ENCODE assay signal across 25 mouse cellular contexts in genomic region chr14:8000247-8000646, GRCm38 (mm10). TPM values are rescaled to one million over a fixed set of nuclear protein-coding genes. Genes with fewer than 3 reads are reported as not detected.
"Had no signal": no experiment of that assay in that cellular context is flagged by ENCODE, and none has a peak within 500 bp of the region (broad histone marks: within the 10 kb centered on the region; RNA-seq: fewer than 3 reads in every experiment).

No protein-coding gene starts in this region.

- H3K9ac ChIP-seq: lung, embryonic 15.5 days; midbrain, embryonic 13.5 days; midbrain, embryonic 15.5 days; neural tube, embryonic 12.5 days had no signal

- ATAC-seq: lung, postnatal 0 days; midbrain, embryonic 13.5 days; midbrain, embryonic 15.5 days had no signal

- H3K4me2 ChIP-seq: lung, embryonic 15.5 days; midbrain, embryonic 11.5 days; midbrain, embryonic 13.5 days; midbrain, embryonic 15.5 days; neural tube, embryonic 12.5 days had no signal

- H3K27ac ChIP-seq: lung, embryonic 15.5 days; macrophage; midbrain, embryonic 13.5 days; midbrain, embryonic 15.5 days; neural tube, embryonic 12.5 days had no signal

- H3K4me3 ChIP-seq: lung, embryonic 15.5 days; megakaryocyte, embryonic 14.5 days; midbrain, embryonic 13.5 days; midbrain, embryonic 15.5 days; neural tube, embryonic 12.5 days had no signal

- H3K36me3 ChIP-seq: lung, embryonic 15.5 days; midbrain, embryonic 13.5 days; midbrain, embryonic 15.5 days; neural tube, embryonic 12.5 days had no signal

- DNase-seq: lung, adult 2 months; lung, postnatal 14 days; lung, postnatal 36 days; right cerebral cortex, postnatal 4 days; spleen, adult 18-20 months; thymus, adult 18-20 months; thymus, postnatal 14 days; thymus, postnatal 36 days had no signal

- H3K9me3 ChIP-seq: lung, embryonic 15.5 days; megakaryocyte, embryonic 14.5 days; midbrain, embryonic 13.5 days; midbrain, embryonic 15.5 days; neural tube, embryonic 12.5 days had no signal

RNA-seq across cellular contexts. Expression of gene Dnase1l3, which starts 5.9 kb away (rescaled TPM):
- total RNA-seq: midbrain, postnatal 0 days had no signal

RNA-seq across cellular contexts. Expression of gene Gm45521, which starts 43.2 kb away (rescaled TPM):
- total RNA-seq: megakaryocyte progenitor cell, adult 5-6 weeks; midbrain, postnatal 0 days; monocyte, adult 5-6 weeks; neutrophil, adult 5-6 weeks had no signal
- polyA plus RNA-seq: lung, adult 2 months; lung, embryonic 15.5 days; lung, postnatal 0 days; macrophage; neural tube, embryonic 12.5 days; neural tube, embryonic 14.5 days; small intestine, adult 2 months; stomach, embryonic 14.5 days; stomach, embryonic 16.5 days; thymus, postnatal 0 days had no signal
